Mouse (Mus musculus): ENCODE measurements at regions not wholly inside any gene's neighbourhood (a gene's known extent, or its start where the extent isn't known, plus 50 kb on each side); places are given as distances from the start of the nearest gene placed in this dataset.
A peak's percentile ranks its signal among the peaks of the same experiment; 100 is the strongest.

DNA sequence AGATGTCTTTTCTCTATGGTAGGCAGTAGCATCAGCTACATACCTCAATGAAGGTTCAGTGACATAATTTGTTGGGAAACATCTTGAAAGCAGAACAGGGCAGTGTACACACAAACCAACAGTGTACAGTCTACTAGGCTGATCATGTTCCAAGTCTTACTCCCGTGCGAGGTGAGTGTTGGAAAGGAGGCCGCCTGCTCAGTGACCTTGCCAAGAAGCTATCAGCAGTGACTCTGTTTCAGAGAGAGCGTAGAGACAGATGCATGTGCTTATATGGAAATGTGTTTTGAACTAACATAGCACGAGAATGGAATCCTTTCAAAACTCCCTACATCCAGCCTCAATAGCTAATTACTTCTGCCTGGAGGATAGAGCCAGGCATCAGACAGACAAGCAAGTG is 78.4 kb downstream of the Klf4 start:
- no peaks in the 10 kb centered on the region for H3K9me3 ChIP-seq (replicated peaks; ENCODE audit: control insufficient read depth, insufficient read depth, low read length, poor library complexity, severe bottlenecking)
- no peak overlapping the region for H3K9ac ChIP-seq (ENCODE audit: low read depth, poor library complexity, severe bottlenecking)
- no peaks in the 10 kb centered on the region for H3K36me3 ChIP-seq (ENCODE audit: control insufficient read depth, insufficient read depth, low read length, poor library complexity, severe bottlenecking)
- TF ChIP-seq POLR2A (IDR thresholded peaks at IDR 0.05; ENCODE audit: insufficient read depth, low read length) (no peak), EP300 (IDR thresholded peaks at IDR 0.05; ENCODE audit: insufficient read depth, low read depth, low read length) (no peak), CTCF (IDR thresholded peaks at IDR 0.05; ENCODE audit: low read depth, low read length) (no peak)
- H3K27ac ChIP-seq (ENCODE audit: insufficient read depth, low read length): no peak overlapping the region
- no peaks in the 10 kb centered on the region for H3K4me1 ChIP-seq (ENCODE audit: control insufficient read depth, insufficient read depth, low read length)
- no peak overlapping the region for H3K4me3 ChIP-seq (ENCODE audit: low read depth, low read length)
- H3K27me3 ChIP-seq (ENCODE audit: control insufficient read depth, insufficient read depth, low read length, poor library complexity, severe bottlenecking): no peaks in the 10 kb centered on the region

GRCm38 (mm10) chr4:55452546-55452945 is 79.7 kb downstream of the Klf4 start:
- Histone ChIP-seq H3K4me3 (ENCODE audit: low read depth, low read length) (no peak overlapping the region), H3K9ac (ENCODE audit: low read depth, poor library complexity, severe bottlenecking) (no peak overlapping the region), H3K4me1 (ENCODE audit: control insufficient read depth, insufficient read depth, low read length) (no peaks in the 10 kb centered on the region), H3K9me3 (replicated peaks; ENCODE audit: control insufficient read depth, insufficient read depth, low read length, poor library complexity, severe bottlenecking) (no peaks in the 10 kb centered on the region), H3K36me3 (ENCODE audit: control insufficient read depth, insufficient read depth, low read length, poor library complexity, severe bottlenecking) (no peaks in the 10 kb centered on the region), H3K27ac (ENCODE audit: insufficient read depth, low read length) (no peak overlapping the region), H3K27me3 (ENCODE audit: control insufficient read depth, insufficient read depth, low read length, poor library complexity, severe bottlenecking) (no peaks in the 10 kb centered on the region)
- TF ChIP-seq EP300 (IDR thresholded peaks at IDR 0.05; ENCODE audit: insufficient read depth, low read depth, low read length): no peak
- TF ChIP-seq CTCF (IDR thresholded peaks at IDR 0.05; ENCODE audit: low read depth, low read length): no peak
- TF ChIP-seq POLR2A (IDR thresholded peaks at IDR 0.05; ENCODE audit: insufficient read depth, low read length): no peak

GRCm38 (mm10) chr4:55451711-55452110 is 80.6 kb downstream of the Klf4 start:
- no peak overlapping the region for H3K27ac ChIP-seq (ENCODE audit: insufficient read depth, low read length)
- H3K9me3 ChIP-seq (replicated peaks; ENCODE audit: control insufficient read depth, insufficient read depth, low read length, poor library complexity, severe bottlenecking): no peaks in the 10 kb centered on the region
- H3K9ac ChIP-seq (ENCODE audit: low read depth, poor library complexity, severe bottlenecking): no peak overlapping the region
- H3K36me3 ChIP-seq (ENCODE audit: control insufficient read depth, insufficient read depth, low read length, poor library complexity, severe bottlenecking): no peaks in the 10 kb centered on the region
- no peaks in the 10 kb centered on the region for H3K4me1 ChIP-seq (ENCODE audit: control insufficient read depth, insufficient read depth, low read length)
- no peaks in the 10 kb centered on the region for H3K27me3 ChIP-seq (ENCODE audit: control insufficient read depth, insufficient read depth, low read length, poor library complexity, severe bottlenecking)
- no peak overlapping the region for H3K4me3 ChIP-seq (ENCODE audit: low read depth, low read length)
- TF ChIP-seq CTCF (IDR thresholded peaks at IDR 0.05; ENCODE audit: low read depth, low read length) (no peak), EP300 (IDR thresholded peaks at IDR 0.05; ENCODE audit: insufficient read depth, low read depth, low read length) (no peak), POLR2A (IDR thresholded peaks at IDR 0.05; ENCODE audit: insufficient read depth, low read length) (no peak)

- Histone ChIP-seq H3K4me1 (ENCODE audit: control insufficient read depth, insufficient read depth, low read length) (no peaks in the 10 kb centered on the region), H3K4me3 (ENCODE audit: low read depth, low read length) (no peak overlapping the region), H3K36me3 (ENCODE audit: control insufficient read depth, insufficient read depth, low read length, poor library complexity, severe bottlenecking) (no peaks in the 10 kb centered on the region), H3K27me3 (ENCODE audit: control insufficient read depth, insufficient read depth, low read length, poor library complexity, severe bottlenecking) (no peaks in the 10 kb centered on the region), H3K27ac (ENCODE audit: insufficient read depth, low read length) (no peak overlapping the region), H3K9ac (ENCODE audit: low read depth, poor library complexity, severe bottlenecking) (no peak overlapping the region), H3K9me3 (replicated peaks; ENCODE audit: control insufficient read depth, insufficient read depth, low read length, poor library complexity, severe bottlenecking) (no peaks in the 10 kb centered on the region)
- TF ChIP-seq CTCF (IDR thresholded peaks at IDR 0.05; ENCODE audit: low read depth, low read length): peak; percentile 86
- TF ChIP-seq EP300 (IDR thresholded peaks at IDR 0.05; ENCODE audit: insufficient read depth, low read depth, low read length): 0 out of 2 replicates have a peak, but pooled peaks have one; percentile 46
- no peak for TF ChIP-seq POLR2A (IDR thresholded peaks at IDR 0.05; ENCODE audit: insufficient read depth, low read length)
Observed at GRCm38 (mm10) chr4:55451026-55451425, 81.2 kb downstream of the Klf4 start.

DNA sequence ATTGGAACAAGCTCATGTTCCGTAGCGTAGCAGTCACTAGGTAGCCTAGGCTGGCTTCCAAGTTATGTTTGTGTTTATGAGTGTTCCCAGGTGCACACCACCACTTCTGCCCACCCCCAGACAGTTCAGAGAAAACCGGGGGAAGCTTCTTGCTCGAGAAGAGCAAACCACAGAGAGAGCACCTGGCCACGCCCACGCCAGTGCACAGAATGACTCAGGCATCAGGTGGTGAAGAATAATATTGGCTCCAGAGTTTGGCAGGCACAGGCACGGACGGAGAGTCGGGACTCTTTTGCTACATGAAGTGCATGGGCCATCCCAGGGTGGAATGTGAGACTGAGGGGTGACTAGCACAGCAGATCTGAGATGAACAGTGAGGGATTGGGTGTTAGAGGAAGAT is 88.8 kb downstream of the Klf4 start:
- no peak for TF ChIP-seq CTCF (IDR thresholded peaks at IDR 0.05; ENCODE audit: low read depth, low read length)
- no peak for TF ChIP-seq EP300 (IDR thresholded peaks at IDR 0.05; ENCODE audit: insufficient read depth, low read depth, low read length)
- TF ChIP-seq POLR2A (IDR thresholded peaks at IDR 0.05; ENCODE audit: insufficient read depth, low read length): no peak
- Histone ChIP-seq H3K27me3 (ENCODE audit: control insufficient read depth, insufficient read depth, low read length, poor library complexity, severe bottlenecking) (no peaks in the 10 kb centered on the region), H3K36me3 (ENCODE audit: control insufficient read depth, insufficient read depth, low read length, poor library complexity, severe bottlenecking) (no peaks in the 10 kb centered on the region)

GRCm38 (mm10) chr4:55442098-55442497 is 90.2 kb downstream of the Klf4 start:
- Histone ChIP-seq H3K9me3 (replicated peaks; ENCODE audit: control insufficient read depth, insufficient read depth, low read length, poor library complexity, severe bottlenecking) (no peaks in the 10 kb centered on the region; the same call in 1 of the 2 replicates), H3K27ac (ENCODE audit: insufficient read depth, low read length) (no peak overlapping the region), H3K27me3 (ENCODE audit: control insufficient read depth, insufficient read depth, low read length, poor library complexity, severe bottlenecking) (no peaks in the 10 kb centered on the region), H3K4me3 (ENCODE audit: low read depth, low read length) (no peak overlapping the region), H3K36me3 (ENCODE audit: control insufficient read depth, insufficient read depth, low read length, poor library complexity, severe bottlenecking) (no peaks in the 10 kb centered on the region), H3K4me1 (ENCODE audit: control insufficient read depth, insufficient read depth, low read length) (no peaks in the 10 kb centered on the region), H3K9ac (ENCODE audit: low read depth, poor library complexity, severe bottlenecking) (no peak overlapping the region)
- TF ChIP-seq EP300 (IDR thresholded peaks at IDR 0.05; ENCODE audit: insufficient read depth, low read depth, low read length) (no peak), CTCF (IDR thresholded peaks at IDR 0.05; ENCODE audit: low read depth, low read length) (no peak), POLR2A (IDR thresholded peaks at IDR 0.05; ENCODE audit: insufficient read depth, low read length) (no peak)

More for the DNA sequence above, 88.8 kb downstream of the Klf4 start:
- Histone ChIP-seq H3K9me3 (replicated peaks; ENCODE audit: control insufficient read depth, insufficient read depth, low read length, poor library complexity, severe bottlenecking) (no peaks in the 10 kb centered on the region; the same call in 1 of the 2 replicates), H3K27ac (ENCODE audit: insufficient read depth, low read length) (no peak overlapping the region), H3K4me1 (ENCODE audit: control insufficient read depth, insufficient read depth, low read length) (no peaks in the 10 kb centered on the region), H3K9ac (ENCODE audit: low read depth, poor library complexity, severe bottlenecking) (no peak overlapping the region), H3K4me3 (ENCODE audit: low read depth, low read length) (no peak overlapping the region)
